Mouse (Mus musculus): ENCODE measurements around the gene Olfr223. TPM values are rescaled to one million over a fixed set of nuclear protein-coding genes. Genes with fewer than 3 reads are reported as not detected.
"Not testable (repeated sequence)": the region's sequence is repeated elsewhere in the genome, so short reads cannot be mapped to it uniquely, and the experiment has no call there.

Gene Olfr223
- polyA plus RNA-seq, 1 experiment from 2014 or later = not detected

DNA sequence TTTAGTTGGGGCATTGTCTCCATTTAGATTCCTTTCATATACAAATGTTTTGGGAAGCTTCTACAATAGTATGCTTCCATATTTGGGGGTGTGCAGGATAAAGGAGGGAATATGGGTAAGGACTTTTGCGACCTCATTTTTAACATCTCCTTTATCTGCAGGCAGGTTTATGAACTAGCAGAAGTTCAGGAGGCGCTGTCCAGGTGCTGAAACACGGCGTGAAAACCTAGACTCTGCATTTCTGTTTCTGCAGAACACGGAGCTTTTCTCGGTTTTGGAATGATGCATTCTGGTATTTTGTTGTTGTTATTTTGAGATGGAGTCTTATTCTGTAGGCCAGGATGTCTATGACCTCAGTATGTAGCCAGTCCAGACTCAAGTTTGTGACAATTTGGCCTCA, 8.6 kb downstream of the Olfr223 start:
- Histone ChIP-seq H3K4me3 (replicated peaks) (no peak overlapping the region), H3K27me3 (no peaks in the 10 kb centered on the region), H3K36me3 (replicated peaks) (no peaks in the 10 kb centered on the region), H3K9me3 (no peaks in the 10 kb centered on the region), H3K27ac (no peak overlapping the region), H3K4me2 (no peak overlapping the region), H3K4me1 (no peaks in the 10 kb centered on the region), H3K9ac (no peak overlapping the region)
- no peak for ATAC-seq (ENCODE audit: low FRiP score)
- 40% methylated on average over 6 of the region's 6 CpGs for WGBS

DNA sequence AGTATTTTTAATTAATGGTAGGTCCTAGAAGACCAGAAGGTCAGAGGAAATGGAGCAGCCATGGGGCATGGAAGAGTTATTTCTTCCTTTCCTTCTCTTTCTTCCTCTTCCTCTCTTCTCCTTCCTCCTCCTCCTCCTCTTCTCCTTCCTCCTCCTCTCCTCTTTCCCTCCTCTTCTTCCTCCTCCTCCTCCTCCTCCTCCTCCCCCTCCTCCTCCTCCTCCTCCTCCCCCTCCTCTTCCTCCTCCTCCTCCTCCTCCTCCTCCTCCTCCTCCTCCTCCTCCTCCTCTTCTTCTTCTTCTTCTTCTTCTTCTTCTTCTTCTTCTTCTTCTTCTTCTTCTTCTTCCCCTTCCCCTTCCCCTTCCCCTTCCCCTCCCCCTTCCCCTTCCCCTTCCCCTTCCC, 17.0 kb downstream of the Olfr223 start, which contains the start of gene Olfr222:
Gene Olfr222, minus strand, starts transcription at position 101 of the 400 bp plus-strand sequence.
- H3K4me1 ChIP-seq; ATAC-seq (ENCODE audit: low FRiP score); H3K4me3 ChIP-seq (replicated peaks); H3K27me3 ChIP-seq; H3K9me3 ChIP-seq; H3K36me3 ChIP-seq (replicated peaks); H3K27ac ChIP-seq; H3K4me2 ChIP-seq; H3K9ac ChIP-seq: not testable (repeated sequence)

DNA sequence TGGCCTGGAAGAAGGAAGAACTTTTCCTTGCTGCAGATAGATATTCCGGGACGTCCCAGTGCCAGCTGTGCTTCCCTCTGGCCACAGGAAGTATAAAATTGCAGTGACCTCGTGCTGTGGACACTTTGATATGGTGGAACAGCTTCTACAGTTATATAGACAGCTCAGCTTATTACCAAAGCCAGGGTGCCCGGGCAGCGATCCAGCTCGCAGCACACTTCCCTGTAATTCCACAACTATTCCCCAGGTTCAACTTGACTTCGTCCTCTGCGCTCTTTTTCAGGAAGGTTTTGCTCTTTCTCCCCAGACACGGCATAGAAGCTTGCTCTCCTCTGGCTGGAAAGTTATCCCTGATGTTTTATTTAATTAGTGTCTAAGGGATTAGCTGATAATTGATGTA, 17.4 kb downstream of the Olfr223 start:
- Histone ChIP-seq H3K36me3 (replicated peaks) (no peaks in the 10 kb centered on the region), H3K9me3 (no peaks in the 10 kb centered on the region), H3K27ac (no peak overlapping the region), H3K9ac (no peak overlapping the region), H3K4me3 (replicated peaks) (no peak overlapping the region), H3K27me3 (peaks cover 7% of the 10 kb centered on the region; the same call in 1 of the 2 replicates), H3K4me2 (no peak overlapping the region), H3K4me1 (no peaks in the 10 kb centered on the region)
- ATAC-seq (ENCODE audit: low FRiP score) = no peak
- 73% methylated on average over 9 of the region's 9 CpGs for WGBS

- Histone ChIP-seq H3K9ac (no peak overlapping the region), H3K27ac (no peak overlapping the region), H3K4me1 (no peaks in the 10 kb centered on the region), H3K36me3 (replicated peaks) (no peaks in the 10 kb centered on the region), H3K9me3 (no peaks in the 10 kb centered on the region), H3K4me2 (no peak overlapping the region), H3K4me3 (replicated peaks) (no peak overlapping the region), H3K27me3 (peaks cover 4% of the 10 kb centered on the region; the same call in 1 of the 2 replicates)
- 61% methylated on average over 3 of the region's 3 CpGs for WGBS
- ATAC-seq (ENCODE audit: low FRiP score) = no peak
Observed at GRCm38 (mm10) chr11:59569306-59569705, 23.8 kb downstream of the Olfr223 start.

DNA sequence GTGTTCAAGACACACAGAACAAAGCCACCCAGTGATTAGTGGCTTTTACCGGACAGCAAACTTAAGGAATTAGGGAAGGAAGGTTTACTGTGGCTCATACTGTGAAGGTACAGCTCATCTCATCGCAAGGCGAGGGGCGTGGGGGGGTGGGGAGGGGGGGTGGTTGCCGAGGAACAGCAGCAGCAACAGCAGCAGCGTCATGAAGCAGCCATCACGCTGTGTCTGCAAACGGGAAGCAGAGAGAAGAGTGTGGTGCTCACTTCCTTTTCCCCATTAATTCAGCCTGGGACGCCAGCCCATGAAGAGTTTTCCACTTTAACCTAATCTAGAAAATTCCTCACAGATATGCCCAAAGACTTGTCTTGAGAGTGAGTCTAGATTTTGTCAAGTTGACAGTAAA, 30.3 kb downstream of the Olfr223 start:
- ATAC-seq (ENCODE audit: low FRiP score) = no peak
- Histone ChIP-seq H3K4me2 (no peak overlapping the region), H3K9ac (no peak overlapping the region), H3K27me3 (no peaks in the 10 kb centered on the region), H3K27ac (no peak overlapping the region), H3K36me3 (replicated peaks) (no peaks in the 10 kb centered on the region), H3K4me3 (replicated peaks) (no peak overlapping the region), H3K4me1 (no peaks in the 10 kb centered on the region), H3K9me3 (no peaks in the 10 kb centered on the region)
- 74% methylated on average over 9 of the region's 9 CpGs for WGBS

GRCm38 (mm10) chr11:59562336-59562735, 30.8 kb downstream of the Olfr223 start:
- Histone ChIP-seq H3K9ac (no peak overlapping the region), H3K9me3 (no peaks in the 10 kb centered on the region), H3K4me3 (replicated peaks) (no peak overlapping the region), H3K27me3 (no peaks in the 10 kb centered on the region), H3K36me3 (replicated peaks) (no peaks in the 10 kb centered on the region), H3K4me2 (no peak overlapping the region), H3K27ac (no peak overlapping the region), H3K4me1 (no peaks in the 10 kb centered on the region)
- WGBS = 92% methylated on average over 4 of the region's 4 CpGs
- no peak for ATAC-seq (ENCODE audit: low FRiP score)

DNA sequence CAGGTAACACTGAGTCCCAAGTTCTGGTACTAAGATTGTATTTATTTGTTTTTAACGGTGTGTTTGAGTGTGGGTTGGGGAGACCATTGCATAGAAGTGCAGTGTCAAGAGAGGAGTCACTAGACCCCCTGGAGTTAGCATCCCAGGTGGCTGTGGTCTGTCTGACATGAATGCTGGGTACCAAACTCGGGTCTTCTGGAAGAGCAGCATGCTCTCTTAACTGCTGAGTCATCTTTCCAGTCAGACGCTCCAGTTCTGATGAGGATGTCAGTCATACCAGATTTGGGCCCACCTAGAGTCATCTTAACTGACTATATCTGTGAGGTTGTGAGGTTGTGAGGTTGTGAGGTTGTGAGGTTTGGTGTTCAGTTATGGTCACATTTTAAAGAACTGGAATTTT, 32.2 kb downstream of the Olfr223 start:
- Histone ChIP-seq H3K27me3 (no peaks in the 10 kb centered on the region), H3K36me3 (replicated peaks) (no peaks in the 10 kb centered on the region), H3K9ac (no peak overlapping the region), H3K4me1 (no peaks in the 10 kb centered on the region), H3K4me3 (replicated peaks) (no peak overlapping the region), H3K4me2 (no peak overlapping the region), H3K9me3 (no peaks in the 10 kb centered on the region), H3K27ac (no peak overlapping the region)
- WGBS = 77% methylated on average over 3 of the region's 3 CpGs
- ATAC-seq (ENCODE audit: low FRiP score) = no peak

GRCm38 (mm10) chr11:59554535-59554934, 38.6 kb downstream of the Olfr223 start:
- no peak overlapping the region for H3K4me2 ChIP-seq
- no peaks in the 10 kb centered on the region for H3K27me3 ChIP-seq
- no peak for ATAC-seq (ENCODE audit: low FRiP score)

GRCm38 (mm10) chr11:59554127-59554526, 39.0 kb downstream of the Olfr223 start:
- Histone ChIP-seq H3K4me2 (no peak overlapping the region), H3K9ac (no peak overlapping the region), H3K27me3 (no peaks in the 10 kb centered on the region), H3K4me3 (replicated peaks) (no peak overlapping the region), H3K4me1 (no peaks in the 10 kb centered on the region), H3K36me3 (replicated peaks) (no peaks in the 10 kb centered on the region), H3K27ac (no peak overlapping the region), H3K9me3 (no peaks in the 10 kb centered on the region)
- no peak for ATAC-seq (ENCODE audit: low FRiP score)
- WGBS = 93% methylated on average over 11 of the region's 11 CpGs

More at GRCm38 (mm10) chr11:59554535-59554934, 38.6 kb downstream of the Olfr223 start:
- Histone ChIP-seq H3K36me3 (replicated peaks) (no peaks in the 10 kb centered on the region), H3K4me1 (no peaks in the 10 kb centered on the region), H3K9me3 (no peaks in the 10 kb centered on the region), H3K4me3 (replicated peaks) (no peak overlapping the region), H3K27ac (no peak overlapping the region), H3K9ac (no peak overlapping the region)
- 79% methylated on average over 8 of the region's 8 CpGs for WGBS

DNA sequence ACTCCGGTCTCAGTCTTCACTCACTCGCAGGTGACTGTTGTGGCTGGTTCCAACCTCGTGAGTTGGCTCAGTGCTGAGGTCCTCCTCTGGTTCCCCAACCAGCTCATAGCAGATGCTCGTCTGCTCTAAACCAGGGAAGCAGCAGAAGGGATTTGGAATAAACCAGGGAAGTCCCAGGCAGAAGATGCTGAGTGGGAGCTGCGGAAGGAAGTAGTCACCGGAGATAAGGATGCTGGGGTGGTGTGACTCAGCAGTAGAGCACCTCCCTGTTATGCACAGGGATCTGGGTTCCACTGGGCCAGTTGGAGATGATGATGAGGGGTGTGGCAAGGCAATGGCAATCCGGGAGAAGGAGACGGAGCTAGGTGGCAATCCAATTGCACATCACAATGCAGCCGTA, 49.1 kb downstream of the Olfr223 start:
- Histone ChIP-seq H3K4me3 (replicated peaks) (no peak overlapping the region), H3K4me1 (no peaks in the 10 kb centered on the region), H3K27ac (no peak overlapping the region), H3K27me3 (no peaks in the 10 kb centered on the region), H3K4me2 (no peak overlapping the region), H3K36me3 (replicated peaks) (no peaks in the 10 kb centered on the region), H3K9ac (no peak overlapping the region), H3K9me3 (no peaks in the 10 kb centered on the region)
- 86% methylated on average over 9 of the region's 9 CpGs for WGBS
- ATAC-seq (ENCODE audit: low FRiP score) = no peak

DNA sequence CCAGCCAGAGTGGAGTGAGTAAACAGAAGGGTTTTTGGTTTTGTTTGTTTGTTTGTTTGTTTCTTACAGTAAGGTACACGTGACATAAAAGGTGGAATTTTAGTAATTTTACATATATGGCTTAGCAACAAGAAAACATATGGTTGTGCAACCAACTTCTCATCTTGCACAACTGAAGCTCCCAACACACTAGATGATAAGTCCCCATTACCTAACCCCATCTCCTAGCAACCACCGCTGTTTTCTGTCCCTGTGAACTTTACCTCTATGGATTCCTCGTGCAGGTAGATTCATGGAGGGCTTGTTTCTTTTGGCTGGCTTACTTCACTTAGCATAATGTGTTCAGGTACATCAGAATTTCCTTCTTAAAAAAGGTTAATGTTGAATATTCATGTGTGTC, 49.7 kb downstream of the Olfr223 start:
- H3K9me3 ChIP-seq = no peaks in the 10 kb centered on the region
- H3K27me3 ChIP-seq = no peaks in the 10 kb centered on the region
- no peaks in the 10 kb centered on the region for H3K4me1 ChIP-seq
- no peak overlapping the region for H3K4me2 ChIP-seq
- no peak for ATAC-seq (ENCODE audit: low FRiP score)
- no peaks in the 10 kb centered on the region for H3K36me3 ChIP-seq (replicated peaks)
- WGBS = 91% methylated on average over 3 of the region's 3 CpGs
- no peak overlapping the region for H3K9ac ChIP-seq
- H3K27ac ChIP-seq = no peak overlapping the region
- no peak overlapping the region for H3K4me3 ChIP-seq (replicated peaks)

DNA sequence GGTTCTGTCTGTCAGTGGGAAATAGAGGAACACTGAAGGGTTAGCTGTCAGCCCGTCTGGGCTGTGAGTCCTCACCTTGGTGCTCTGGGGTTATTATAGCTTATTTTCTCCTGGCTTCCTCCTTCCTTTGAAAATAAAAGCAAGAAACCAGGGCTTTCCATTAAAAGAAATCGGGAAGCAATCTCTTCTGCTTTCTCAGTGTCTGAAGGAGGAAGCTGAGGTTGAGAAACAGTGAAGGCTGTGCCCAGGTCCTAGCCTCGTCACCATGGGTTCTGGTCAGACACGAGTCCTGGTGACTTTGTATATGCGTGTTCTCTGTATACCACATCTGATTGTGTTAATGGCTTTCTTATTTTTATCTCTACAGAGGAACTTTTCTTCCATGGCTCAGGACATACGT, 50.6 kb downstream of the Olfr223 start:
- Histone ChIP-seq H3K27me3 (no peaks in the 10 kb centered on the region), H3K4me3 (replicated peaks) (no peak overlapping the region), H3K4me1 (no peaks in the 10 kb centered on the region), H3K27ac (no peak overlapping the region), H3K4me2 (no peak overlapping the region), H3K9me3 (no peaks in the 10 kb centered on the region), H3K36me3 (replicated peaks) (no peaks in the 10 kb centered on the region), H3K9ac (no peak overlapping the region)
- ATAC-seq (ENCODE audit: low FRiP score) = no peak
- WGBS = 87% methylated on average over 6 of the region's 6 CpGs

DNA sequence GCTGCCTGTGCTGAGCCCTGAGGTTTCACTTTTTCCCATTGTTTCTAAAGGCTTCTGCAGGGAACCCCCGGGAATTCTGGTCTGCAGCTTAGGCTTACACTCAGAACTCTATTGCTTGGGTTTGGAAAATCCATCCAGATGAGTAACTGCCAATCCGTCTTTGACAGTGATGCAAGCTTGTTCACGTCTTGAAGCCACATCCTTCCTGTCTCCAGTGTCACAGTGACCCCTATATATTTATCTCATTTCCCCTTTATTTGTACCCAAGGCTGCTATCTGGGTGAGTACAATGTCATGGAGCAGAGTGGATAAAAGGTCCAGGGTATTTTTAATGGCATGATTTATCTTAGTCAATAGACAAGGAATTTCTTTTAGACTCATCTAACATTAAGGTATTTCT, 51.8 kb downstream of the Olfr223 start, which contains the start of gene Nlrp3:
Gene Nlrp3, plus strand, starts transcription at position 245 of the 400 bp plus-strand sequence.
- no peak within 1 kb of the TSS for H3K4me3 ChIP-seq (replicated peaks)
- no peaks in the 10 kb centered on the region for H3K36me3 ChIP-seq (replicated peaks)
- H3K9ac ChIP-seq = no peak within 1 kb of the TSS
- no peaks in the 10 kb centered on the region for H3K4me1 ChIP-seq
- no peaks in the 10 kb centered on the region for H3K27me3 ChIP-seq
- H3K4me2 ChIP-seq = no peak within 1 kb of the TSS
- 47% methylated on average over 3 of the region's 3 CpGs for WGBS
- ATAC-seq (ENCODE audit: low FRiP score) = no peak
- no peak within 1 kb of the TSS for H3K27ac ChIP-seq
- no peaks in the 10 kb centered on the region for H3K9me3 ChIP-seq
